Mouse (Mus musculus): Measurements from ENCODE around the gene Sdhaf4. TPM values are rescaled to one million over a fixed set of nuclear protein-coding genes. Genes with fewer than 3 reads are reported as not detected.
"Not testable (repeated sequence)": the region's sequence is repeated elsewhere in the genome, so short reads cannot be mapped to it uniquely, and the experiment has no call there.

The Sdhaf4 gene
- polyA plus RNA-seq, 1 experiment, result not detected

- TF ChIP-seq POLR2A (IDR thresholded peaks at IDR 0.05; ENCODE audit: insufficient read depth, low read depth, low read length), result no peak
- TF ChIP-seq CTCF (IDR thresholded peaks at IDR 0.05; ENCODE audit: insufficient read depth, low read depth, low read length), result no peak
- no peak overlapping the region for H3K4me3 ChIP-seq (ENCODE audit: insufficient read depth, low read depth, low read length)
- H3K27ac ChIP-seq (ENCODE audit: insufficient read depth, low read depth, low read length), result no peak overlapping the region
- WGBS, result 97% methylated on average over 5 of the region's 5 CpGs
- no peaks in the 10 kb centered on the region for H3K4me1 ChIP-seq (ENCODE audit: control insufficient read depth, insufficient read depth, low read length)
Measured at GRCm38 (mm10) chr1:23999318-23999717, 6.1 kb downstream of the Sdhaf4 start.

- WGBS, result 96% methylated on average over 7 of the region's 7 CpGs
- Histone ChIP-seq H3K4me3 (ENCODE audit: insufficient read depth, low read depth, low read length) (no peak overlapping the region), H3K27ac (ENCODE audit: insufficient read depth, low read depth, low read length) (no peak overlapping the region), H3K4me1 (ENCODE audit: control insufficient read depth, insufficient read depth, low read length) (no peaks in the 10 kb centered on the region)
- TF ChIP-seq POLR2A (IDR thresholded peaks at IDR 0.05; ENCODE audit: insufficient read depth, low read depth, low read length) (no peak), CTCF (IDR thresholded peaks at IDR 0.05; ENCODE audit: insufficient read depth, low read depth, low read length) (no peak)
Measured at GRCm38 (mm10) chr1:23998866-23999265, 6.6 kb downstream of the Sdhaf4 start.

- no peaks in the 10 kb centered on the region for H3K4me1 ChIP-seq (ENCODE audit: control insufficient read depth, insufficient read depth, low read length)
- no peak overlapping the region for H3K27ac ChIP-seq (ENCODE audit: insufficient read depth, low read depth, low read length)
- no peak overlapping the region for H3K4me3 ChIP-seq (ENCODE audit: insufficient read depth, low read depth, low read length)
- WGBS, result 91% methylated on average over 7 of the region's 7 CpGs
- TF ChIP-seq POLR2A (IDR thresholded peaks at IDR 0.05; ENCODE audit: insufficient read depth, low read depth, low read length) (no peak), CTCF (IDR thresholded peaks at IDR 0.05; ENCODE audit: insufficient read depth, low read depth, low read length) (no peak)
Measured at GRCm38 (mm10) chr1:23998120-23998810, 7.2 kb downstream of the Sdhaf4 start.

GRCm38 (mm10) chr1:23997493-23997892 is 8.0 kb downstream of the Sdhaf4 start:
- no peaks in the 10 kb centered on the region for H3K4me1 ChIP-seq (ENCODE audit: control insufficient read depth, insufficient read depth, low read length)
- 90% methylated on average over 3 of the region's 3 CpGs for WGBS
- no peak for TF ChIP-seq POLR2A (IDR thresholded peaks at IDR 0.05; ENCODE audit: insufficient read depth, low read depth, low read length)

GRCm38 (mm10) chr1:23995420-23995819 is 10.0 kb downstream of the Sdhaf4 start:
- WGBS, result 93% methylated on average over 4 of the region's 4 CpGs
- H3K4me3 ChIP-seq (ENCODE audit: insufficient read depth, low read depth, low read length), result no peak overlapping the region
- no peaks in the 10 kb centered on the region for H3K4me1 ChIP-seq (ENCODE audit: control insufficient read depth, insufficient read depth, low read length)
- H3K27ac ChIP-seq (ENCODE audit: insufficient read depth, low read depth, low read length), result no peak overlapping the region
- TF ChIP-seq POLR2A (IDR thresholded peaks at IDR 0.05; ENCODE audit: insufficient read depth, low read depth, low read length), result no peak
- TF ChIP-seq CTCF (IDR thresholded peaks at IDR 0.05; ENCODE audit: insufficient read depth, low read depth, low read length), result no peak

More at GRCm38 (mm10) chr1:23997493-23997892, 8.0 kb downstream of the Sdhaf4 start:
- Histone ChIP-seq H3K4me3 (ENCODE audit: insufficient read depth, low read depth, low read length) (no peak overlapping the region), H3K27ac (ENCODE audit: insufficient read depth, low read depth, low read length) (no peak overlapping the region)

GRCm38 (mm10) chr1:23983118-23983517 is 22.3 kb downstream of the Sdhaf4 start:
- TF ChIP-seq CTCF (IDR thresholded peaks at IDR 0.05; ENCODE audit: insufficient read depth, low read depth, low read length) (no peak), POLR2A (IDR thresholded peaks at IDR 0.05; ENCODE audit: insufficient read depth, low read depth, low read length) (no peak)
- WGBS, result 95% methylated on average over 3 of the region's 3 CpGs
- no peak overlapping the region for H3K4me3 ChIP-seq (ENCODE audit: insufficient read depth, low read depth, low read length)
- H3K4me1 ChIP-seq (ENCODE audit: control insufficient read depth, insufficient read depth, low read length), result no peaks in the 10 kb centered on the region
- no peak overlapping the region for H3K27ac ChIP-seq (ENCODE audit: insufficient read depth, low read depth, low read length)

DNA sequence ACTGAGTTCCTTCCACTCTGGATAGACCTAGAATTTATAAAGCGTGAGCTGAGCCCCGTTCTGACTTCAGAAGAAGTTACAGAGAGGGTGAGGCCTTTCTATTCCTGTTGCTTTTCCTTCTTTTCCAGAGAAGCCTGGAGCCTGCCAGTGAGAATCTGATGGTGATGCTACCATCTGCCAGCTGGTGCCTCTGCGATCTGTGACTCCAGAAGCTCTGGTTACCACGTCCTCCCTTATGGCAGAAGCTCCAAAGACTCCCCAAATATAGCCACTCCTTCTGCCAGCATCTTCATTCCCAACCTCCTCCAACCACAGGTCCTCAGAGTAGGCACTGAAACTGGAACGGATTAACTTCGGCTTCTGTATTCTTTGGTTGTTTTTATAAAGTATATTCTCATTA is 27.2 kb downstream of the Sdhaf4 start:
- WGBS, result 75% methylated on average over 6 of the region's 6 CpGs
- H3K27ac ChIP-seq (ENCODE audit: insufficient read depth, low read depth, low read length), result no peak overlapping the region
- TF ChIP-seq CTCF (IDR thresholded peaks at IDR 0.05; ENCODE audit: insufficient read depth, low read depth, low read length) (no peak), POLR2A (IDR thresholded peaks at IDR 0.05; ENCODE audit: insufficient read depth, low read depth, low read length) (no peak)
- no peak overlapping the region for H3K4me3 ChIP-seq (ENCODE audit: insufficient read depth, low read depth, low read length)
- no peaks in the 10 kb centered on the region for H3K4me1 ChIP-seq (ENCODE audit: control insufficient read depth, insufficient read depth, low read length)

DNA sequence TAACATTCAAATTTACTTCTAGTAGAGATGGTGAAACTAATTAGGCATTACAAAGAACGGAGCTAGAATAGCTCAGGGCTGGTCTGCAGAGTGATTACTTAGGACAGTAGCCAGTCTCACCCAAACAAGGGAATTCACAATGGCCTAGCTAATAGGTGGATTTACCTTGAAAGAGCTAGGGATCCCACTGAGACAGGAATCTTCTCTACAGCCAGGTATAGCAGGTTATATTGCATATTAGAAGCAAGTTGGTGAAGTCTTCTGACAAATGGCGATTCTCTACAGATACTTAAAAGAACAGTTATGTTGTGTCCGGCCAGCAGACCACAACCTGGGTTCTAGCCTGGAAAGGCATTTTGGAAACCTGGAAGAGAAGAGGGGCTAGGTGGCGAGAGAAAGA is 34.3 kb downstream of the Sdhaf4 start:
- not testable (repeated sequence) for H3K4me3 ChIP-seq (ENCODE audit: insufficient read depth, low read depth, low read length); H3K4me1 ChIP-seq (ENCODE audit: control insufficient read depth, insufficient read depth, low read length); H3K27ac ChIP-seq (ENCODE audit: insufficient read depth, low read depth, low read length)
- WGBS, result 91% methylated on average over 3 of the region's 4 CpGs

GRCm38 (mm10) chr1:23968027-23968725 is 37.3 kb downstream of the Sdhaf4 start:
- TF ChIP-seq CTCF (IDR thresholded peaks at IDR 0.05; ENCODE audit: insufficient read depth, low read depth, low read length), result no peak
- TF ChIP-seq POLR2A (IDR thresholded peaks at IDR 0.05; ENCODE audit: insufficient read depth, low read depth, low read length), result no peak
- no peaks in the 10 kb centered on the region for H3K4me1 ChIP-seq (ENCODE audit: control insufficient read depth, insufficient read depth, low read length)
- H3K27ac ChIP-seq (ENCODE audit: insufficient read depth, low read depth, low read length), result no peak overlapping the region
- no peak overlapping the region for H3K4me3 ChIP-seq (ENCODE audit: insufficient read depth, low read depth, low read length)
- 90% methylated on average over 9 of the region's 9 CpGs for WGBS
